25 mouse cellular contexts compared by ENCODE assay signal in the genomic region with DNA sequence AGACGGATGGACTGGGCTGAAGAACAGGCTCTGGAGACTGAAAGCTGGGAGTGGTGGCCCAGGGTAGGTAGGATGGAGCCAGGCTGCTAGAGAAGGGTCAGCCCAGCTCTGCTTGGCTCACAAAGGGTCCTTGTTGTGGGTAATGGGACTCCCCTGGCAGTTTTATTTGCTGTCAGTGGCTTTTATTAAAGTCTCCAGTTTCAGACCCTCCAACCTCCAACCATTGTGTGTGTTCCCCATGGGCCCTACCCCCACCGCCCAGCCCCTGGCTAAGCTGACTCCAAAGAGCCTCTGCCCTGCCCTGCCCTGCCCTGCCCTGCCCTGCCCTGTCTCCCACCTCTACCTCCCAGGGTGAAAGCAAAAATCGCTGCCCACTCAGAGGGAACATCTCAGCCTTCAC. TPM values are rescaled to one million over a fixed set of nuclear protein-coding genes. Genes with fewer than 3 reads are reported as not detected.
DNase-seq lines count a peak whose midpoint lies in the region; ATAC-seq lines count a peak whose summit lies in the region.
"Had no signal": no experiment of that assay in that cellular context is flagged by ENCODE, and none has a peak within 500 bp of the region (broad histone marks: within the 10 kb centered on the region; RNA-seq: fewer than 3 reads in every experiment).

No protein-coding gene starts in this region.

- peak; percentile 59; the same call in 1 of the 2 replicates for ATAC-seq in kidney, embryonic 14.5 days (ENCODE audit: low FRiP score, low TSS enrichment)
- no peak for ATAC-seq in midbrain, embryonic 14.5 days (ENCODE audit: low FRiP score, low TSS enrichment)
- ATAC-seq: activated CD4-positive, CD25-positive, alpha-beta regulatory T cell, adult 4 months; forebrain, embryonic 14.5 days; hindbrain, embryonic 16.5 days had no signal

- H3K4me2 ChIP-seq in kidney, embryonic 14.5 days (replicated peaks; ENCODE audit: low read depth, low read length) = no peak overlapping the region
- no peak overlapping the region for H3K4me2 ChIP-seq in midbrain, embryonic 14.5 days (ENCODE audit: low read length)
- H3K4me2 ChIP-seq: heart, embryonic 13.5 days; hindbrain, embryonic 13.5 days had no signal

- no peaks in the 10 kb centered on the region for H3K9me3 ChIP-seq in kidney, embryonic 14.5 days (ENCODE audit: control insufficient read depth, low read length)
- no peaks in the 10 kb centered on the region for H3K9me3 ChIP-seq in limb, embryonic 10.5 days (replicated peaks)
- no peaks in the 10 kb centered on the region for H3K9me3 ChIP-seq in midbrain, embryonic 14.5 days (ENCODE audit: control insufficient read depth, low read length)
- H3K9me3 ChIP-seq: forebrain, embryonic 10.5 days; heart, embryonic 10.5 days; heart, embryonic 13.5 days; hindbrain, embryonic 13.5 days had no signal

- H3K27me3 ChIP-seq in kidney, embryonic 14.5 days (ENCODE audit: control insufficient read depth, insufficient read depth, low read length) = peaks cover 5% of the 10 kb centered on the region; the same call in 1 of the 2 replicates
- peaks cover 86% of the 10 kb centered on the region for H3K27me3 ChIP-seq in limb, embryonic 10.5 days (ENCODE audit: low read depth, poor library complexity, severe bottlenecking)
- peaks cover 67% of the 10 kb centered on the region for H3K27me3 ChIP-seq in midbrain, embryonic 14.5 days (ENCODE audit: control insufficient read depth, insufficient read depth, low read length)

- no peak for DNase-seq in kidney, adult 18-20 months
- DNase-seq in testis, postnatal 10 days (ENCODE audit: low spot score) = peak; percentile 37
- no peak for DNase-seq in testis, postnatal 14 days (ENCODE audit: low spot score)
- no peak for DNase-seq in limb, embryonic 10.5 days (ENCODE audit: low spot score)
- DNase-seq in urinary bladder, postnatal 25 days (ENCODE audit: low spot score) = no peak
- DNase-seq in midbrain, embryonic 14.5 days = no peak
- DNase-seq: adrenal gland, adult 8-10 months; adrenal gland, postnatal 25 days; cerebellum, adult 11-12 months; cerebellum, adult 8-10 months; cerebellum, postnatal 10 days; cerebellum, postnatal 36 days; embryo, embryonic 11 days; gastrocnemius, postnatal 10 days; heart, postnatal 14 days; heart, postnatal 4 days had no signal

- H3K9ac ChIP-seq in kidney, embryonic 14.5 days (ENCODE audit: low read depth, low read length) = no peak overlapping the region
- H3K9ac ChIP-seq in midbrain, embryonic 14.5 days (replicated peaks; ENCODE audit: low read length) = no peak overlapping the region
- H3K9ac ChIP-seq: heart, embryonic 13.5 days; hindbrain, embryonic 13.5 days had no signal

- no peak overlapping the region for H3K4me3 ChIP-seq in kidney, embryonic 14.5 days (ENCODE audit: low read length)
- H3K4me3 ChIP-seq in limb, embryonic 10.5 days = 0 out of 2 replicates have a peak overlapping the region, but pooled peaks have one; percentile 8
- H3K4me3 ChIP-seq in midbrain, embryonic 14.5 days (replicated peaks; ENCODE audit: low read depth, low read length) = no peak overlapping the region
- H3K4me3 ChIP-seq: forebrain, embryonic 10.5 days; heart, adult 2 months; heart, embryonic 10.5 days; heart, embryonic 13.5 days; hindbrain, embryonic 13.5 days had no signal

- H3K36me3 ChIP-seq in kidney, embryonic 14.5 days (ENCODE audit: control insufficient read depth, insufficient read depth, low read length) = no peaks in the 10 kb centered on the region
- H3K36me3 ChIP-seq in limb, embryonic 10.5 days = no peaks in the 10 kb centered on the region
- H3K36me3 ChIP-seq in midbrain, embryonic 14.5 days (ENCODE audit: control insufficient read depth, insufficient read depth, low read length) = no peaks in the 10 kb centered on the region
- H3K36me3 ChIP-seq: forebrain, embryonic 10.5 days; heart, embryonic 10.5 days; heart, embryonic 13.5 days; hindbrain, embryonic 13.5 days had no signal

- 13% methylated on average over 3 of the region's 3 CpGs for WGBS in kidney, embryonic 14.5 days
- WGBS in limb, embryonic 10.5 days = 24% methylated on average over 3 of the region's 3 CpGs
- 29% methylated on average over 3 of the region's 3 CpGs for WGBS in midbrain, embryonic 14.5 days

- H3K4me1 ChIP-seq in kidney, embryonic 14.5 days (ENCODE audit: control insufficient read depth, insufficient read depth, low read length) = peaks cover 17% of the 10 kb centered on the region
- H3K4me1 ChIP-seq in limb, embryonic 10.5 days = peaks cover 71% of the 10 kb centered on the region
- H3K4me1 ChIP-seq in midbrain, embryonic 14.5 days (ENCODE audit: control insufficient read depth, insufficient read depth, low read length) = 0 out of 2 replicates have a peak, but pooled peaks cover 10% of the 10 kb centered on the region

- H3K27ac ChIP-seq in kidney, embryonic 14.5 days (ENCODE audit: low read depth, low read length) = no peak overlapping the region
- peak overlapping the region; percentile 75 for H3K27ac ChIP-seq in limb, embryonic 10.5 days
- H3K27ac ChIP-seq in midbrain, embryonic 14.5 days (replicated peaks; ENCODE audit: low read depth, low read length) = no peak overlapping the region
- H3K27ac ChIP-seq: forebrain, embryonic 10.5 days; heart, adult 2 months; heart, embryonic 10.5 days; heart, embryonic 13.5 days; hindbrain, embryonic 13.5 days had no signal

RNA-seq across cellular contexts. Expression of a gene that starts 46.6 kb away (rescaled TPM):
- polyA plus RNA-seq in kidney, embryonic 14.5 days (2014; fragmentation: Nextera tagmentation; extraction: Ambion mirVana) = 35.6 and 60.0 TPM in 2 replicates
- polyA plus RNA-seq in limb, embryonic 10.5 days (2016; fragmentation: Nextera tagmentation; extraction: Ambion mirVana) = 52.1 and 54.0 TPM in 2 replicates
- 31.0 and 37.4 TPM in 2 replicates for polyA plus RNA-seq in midbrain, embryonic 14.5 days (2014; fragmentation: Nextera tagmentation; extraction: Ambion mirVana)
